Mouse (Mus musculus) liver, postnatal 0 days (tissue): ENCODE measurements around the gene Camk2g. TPM values are rescaled to one million over a fixed set of nuclear protein-coding genes. Genes with fewer than 3 reads are reported as not detected.

ENCODE experiments used
- ATAC-seq: fragments of 200-750 bp; cut with Nextera tagmentation; 2 replicates; pipeline ENCODE4 v1.8.0; 2017; ENCODE audit warnings: mild to moderate bottlenecking, moderate library complexity
- DNase-seq: peaks from one replicate; pipeline ENCODE4 v3.0.0-alpha.2; 2016
- H3K27ac ChIP-seq: fragments of 300-500 bp; sonication (generic); 2 replicates; pipeline ENCODE4 v1.5.1; 2014; ENCODE audit warnings: antibody characterized with exemption, moderate library complexity, mild to moderate bottlenecking, low read depth
- H3K27me3 ChIP-seq: fragments of 300-500 bp; sonication (generic); 2 replicates; pipeline ENCODE4 v1.6.1; 2014; ENCODE audit warnings: low read length, control low read depth, mixed read lengths; ENCODE audit not compliant: insufficient read depth
- H3K36me3 ChIP-seq: fragments of 300-500 bp; sonication (generic); replicated peaks from 2 replicates; pipeline ENCODE4 v1.6.1; 2014; ENCODE audit warnings: mild to moderate bottlenecking, control low read depth, low read length, moderate library complexity, mixed read lengths; ENCODE audit not compliant: insufficient read depth
- H3K4me1 ChIP-seq: fragments of 300-500 bp; sonication (generic); 2 replicates; pipeline ENCODE4 v1.6.1; 2014; ENCODE audit warnings: antibody characterized with exemption, mild to moderate bottlenecking, control low read depth; ENCODE audit not compliant: insufficient read depth
- H3K4me2 ChIP-seq: fragments of 300-500 bp; sonication (generic); 2 replicates; pipeline ENCODE4 v1.6.1; 2014; ENCODE audit warnings: low read depth, mild to moderate bottlenecking, low read length, moderate library complexity, mixed read lengths
- H3K4me3 ChIP-seq: fragments of 300-500 bp; sonication (generic); 2 replicates; pipeline ENCODE4 v1.5.1; 2014; ENCODE audit warnings: low read depth, low read length
- H3K9ac ChIP-seq: fragments of 300-500 bp; sonication (generic); replicated peaks from 2 replicates; pipeline ENCODE4 v1.6.1; 2014; ENCODE audit warnings: mild to moderate bottlenecking, moderate library complexity
- H3K9me3 ChIP-seq: fragments of 300-500 bp; sonication (generic); 2 replicates; pipeline ENCODE4 v1.6.1; 2016; ENCODE audit warnings: mild to moderate bottlenecking, control low read depth, low read length, mixed read lengths
- CTCF ChIP-seq: sonication (generic); IDR thresholded peaks from 2 replicates; pipeline ENCODE4 v1.5.1; 2016; ENCODE audit warnings: antibody characterized with exemption, low read depth
- EP300 ChIP-seq: IDR thresholded peaks from 2 replicates; pipeline ENCODE4 v1.6.1; 2016; ENCODE audit warnings: antibody characterized with exemption, low read depth, mild to moderate bottlenecking
- WGBS: fragments of 180-500 bp; shearing (Covaris S2); extraction: QIAGEN DNeasy Blood & Tissue Kit; methylation state at CpG from one replicate; pipeline ENCODE4 v1.1.7; 2014; ENCODE audit not compliant: insufficient replicate concordance; 5-methylcytosine and 5-hydroxymethylcytosine counted together
- polyA plus RNA-seq: library from polyadenylated mRNA; unstranded; fragments of >200 nt; fragmentation: Nextera tagmentation; extraction: Ambion mirVana; gene quantifications from 2 replicates; pipeline ENCODE4 v1.2.1, GENCODE M21; 2015

Gene Camk2g
- polyA plus RNA-seq, 1 experiment from 2014 or later, result 6.6 TPM

GRCm38 (mm10) chr14:20827491-20827890 is 33.6 kb upstream of the Camk2g start:
- no peak overlapping the region for H3K27ac ChIP-seq
- WGBS, result 73% methylated on average over 5 of the region's 5 CpGs

GRCm38 (mm10) chr14:20827061-20827460 is 33.2 kb upstream of the Camk2g start:
- WGBS, result 77% methylated on average over 8 of the region's 8 CpGs
- Histone ChIP-seq H3K4me3 (no peak overlapping the region), H3K9me3 (no peaks in the 10 kb centered on the region), H3K9ac (no peak overlapping the region), H3K27me3 (no peaks in the 10 kb centered on the region), H3K36me3 (no peaks in the 10 kb centered on the region), H3K4me2 (no peak overlapping the region), H3K27ac (no peak overlapping the region), H3K4me1 (no peaks in the 10 kb centered on the region)
- no peak for DNase-seq
- TF ChIP-seq CTCF (no peak), EP300 (no peak)
- no peak for ATAC-seq

More at GRCm38 (mm10) chr14:20827491-20827890, 33.6 kb upstream of the Camk2g start:
- ATAC-seq, result no peak
- TF ChIP-seq CTCF (no peak), EP300 (no peak)
- Histone ChIP-seq H3K4me1 (no peaks in the 10 kb centered on the region), H3K36me3 (no peaks in the 10 kb centered on the region), H3K9ac (no peak overlapping the region), H3K9me3 (no peaks in the 10 kb centered on the region), H3K4me3 (no peak overlapping the region), H3K4me2 (no peak overlapping the region), H3K27me3 (no peaks in the 10 kb centered on the region)
- DNase-seq, result no peak

GRCm38 (mm10) chr14:20825516-20825915 is 31.6 kb upstream of the Camk2g start:
- Histone ChIP-seq H3K27me3 (no peaks in the 10 kb centered on the region), H3K36me3 (no peaks in the 10 kb centered on the region), H3K4me3 (no peak overlapping the region), H3K4me1 (no peaks in the 10 kb centered on the region), H3K9me3 (no peaks in the 10 kb centered on the region), H3K27ac (no peak overlapping the region), H3K4me2 (no peak overlapping the region), H3K9ac (no peak overlapping the region)
- 80% methylated on average over 2 of the region's 2 CpGs for WGBS
- ATAC-seq (no peak), DNase-seq (no peak)
- TF ChIP-seq EP300 (no peak), CTCF (no peak)

- 88% methylated on average over 1 of the region's 1 CpGs for WGBS
- Histone ChIP-seq H3K9ac (no peak overlapping the region), H3K27ac (no peak overlapping the region), H3K4me3 (no peak overlapping the region), H3K9me3 (no peaks in the 10 kb centered on the region), H3K36me3 (no peaks in the 10 kb centered on the region), H3K4me2 (no peak overlapping the region), H3K4me1 (no peaks in the 10 kb centered on the region), H3K27me3 (no peaks in the 10 kb centered on the region)
- TF ChIP-seq CTCF, result no peak
- TF ChIP-seq EP300, result no peak
- no peak for DNase-seq
- no peak for ATAC-seq
Measured at GRCm38 (mm10) chr14:20824517-20824916, 30.6 kb upstream of the Camk2g start.

GRCm38 (mm10) chr14:20815448-20815847 is 21.6 kb upstream of the Camk2g start:
- 74% methylated on average over 3 of the region's 3 CpGs for WGBS
- H3K4me3 ChIP-seq, result no peak overlapping the region
- H3K4me2 ChIP-seq, result no peak overlapping the region
- H3K9ac ChIP-seq, result no peak overlapping the region
- no peak for DNase-seq
- no peak for ATAC-seq
- no peak overlapping the region for H3K27ac ChIP-seq
- H3K9me3 ChIP-seq, result no peaks in the 10 kb centered on the region
- TF ChIP-seq EP300 (no peak), CTCF (no peak)
- H3K27me3 ChIP-seq, result no peaks in the 10 kb centered on the region
- H3K4me1 ChIP-seq, result no peaks in the 10 kb centered on the region
- no peaks in the 10 kb centered on the region for H3K36me3 ChIP-seq

- Histone ChIP-seq H3K27ac (no peak overlapping the region), H3K9ac (no peak overlapping the region), H3K4me1 (no peaks in the 10 kb centered on the region), H3K4me2 (no peak overlapping the region), H3K9me3 (no peaks in the 10 kb centered on the region), H3K4me3 (no peak overlapping the region), H3K36me3 (no peaks in the 10 kb centered on the region), H3K27me3 (no peaks in the 10 kb centered on the region)
- DNase-seq (no peak), ATAC-seq (no peak)
- no peak for TF ChIP-seq CTCF
- TF ChIP-seq EP300, result no peak
- WGBS, result 65% methylated on average over 7 of the region's 7 CpGs
Measured at GRCm38 (mm10) chr14:20811779-20812406, 18.0 kb upstream of the Camk2g start.
